Mouse (Mus musculus) lung, postnatal 0 days (tissue): ENCODE data around the gene Mlh3.

Source experiments
- CTCF ChIP-seq: IDR thresholded peaks from 2 replicates; pipeline ENCODE4 v1.5.1; 2016; ENCODE audit warnings: antibody characterized with exemption, mild to moderate bottlenecking
- EP300 ChIP-seq: IDR thresholded peaks from 2 replicates; pipeline ENCODE4 v1.6.1; 2016; ENCODE audit warnings: antibody characterized with exemption, mild to moderate bottlenecking, control low read depth

DNA sequence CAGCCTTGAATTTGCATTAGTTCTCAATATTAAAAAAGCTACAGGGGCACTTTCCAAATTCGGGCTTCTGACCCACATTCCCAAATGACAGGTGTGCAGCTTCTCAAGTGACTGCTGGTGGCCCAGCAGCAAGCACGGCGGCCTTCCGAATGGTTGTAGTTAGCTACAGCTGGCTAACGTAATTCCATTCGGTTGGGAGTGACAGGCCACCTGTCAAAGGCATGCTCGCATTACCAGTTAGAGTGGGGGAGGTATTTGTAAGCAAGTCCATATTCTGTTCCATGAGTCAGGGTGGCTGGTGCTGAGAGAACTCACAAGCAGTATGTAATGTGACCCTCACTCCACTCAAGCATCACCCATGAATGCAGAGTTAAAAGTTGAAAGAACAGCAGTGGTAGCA is 43.2 kb downstream of the Mlh3 start:
- TF ChIP-seq EP300: no peak
- TF ChIP-seq CTCF: no peak
